Mouse (Mus musculus) testis, adult 2 months (tissue): ENCODE measurements at regions not wholly inside any gene's neighbourhood (a gene's known extent, or its start where the extent isn't known, plus 50 kb on each side); places are given as distances from the start of the nearest gene placed in this dataset.

Experiments
- CTCF ChIP-seq: fragments of 200-500 bp; IDR thresholded peaks from 2 replicates; pipeline ENCODE4 v1.5.1; 2012; ENCODE audit warnings: low read depth, mild to moderate bottlenecking, inconsistent platforms, low read length, moderate library complexity; ENCODE audit not compliant: control insufficient read depth, insufficient read depth, insufficient replicate concordance
- POLR2A ChIP-seq: fragments of 200-500 bp; IDR thresholded peaks from 2 replicates; pipeline ENCODE4 v1.6.1; 2012; ENCODE audit warnings: low read depth, mild to moderate bottlenecking, inconsistent platforms, low read length, moderate library complexity; ENCODE audit not compliant: control insufficient read depth

DNA sequence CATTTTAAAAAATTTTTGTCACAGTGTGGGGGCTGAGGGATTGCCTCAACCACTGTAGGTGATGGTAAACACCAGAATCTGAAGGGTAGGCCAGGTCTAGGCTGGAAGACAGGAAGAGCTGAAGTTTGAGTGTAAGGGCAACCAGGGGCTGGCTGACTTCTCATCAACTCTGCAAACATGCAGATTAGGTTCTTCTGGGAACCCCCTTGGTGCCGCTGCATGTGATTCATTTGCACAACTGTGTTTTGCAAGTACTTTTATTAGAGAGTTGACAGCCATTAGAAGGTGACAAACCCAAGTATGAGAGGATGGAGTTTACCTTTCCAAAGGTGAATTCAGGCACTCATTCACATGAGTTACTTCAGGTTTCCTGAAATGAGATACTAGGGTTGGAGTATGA is 258.1 kb downstream of the Ptprc start:
- TF ChIP-seq POLR2A, result no peak
- no peak for TF ChIP-seq CTCF
